Mouse (Mus musculus): Measurements from ENCODE around the gene Pdzd9.

DNA sequence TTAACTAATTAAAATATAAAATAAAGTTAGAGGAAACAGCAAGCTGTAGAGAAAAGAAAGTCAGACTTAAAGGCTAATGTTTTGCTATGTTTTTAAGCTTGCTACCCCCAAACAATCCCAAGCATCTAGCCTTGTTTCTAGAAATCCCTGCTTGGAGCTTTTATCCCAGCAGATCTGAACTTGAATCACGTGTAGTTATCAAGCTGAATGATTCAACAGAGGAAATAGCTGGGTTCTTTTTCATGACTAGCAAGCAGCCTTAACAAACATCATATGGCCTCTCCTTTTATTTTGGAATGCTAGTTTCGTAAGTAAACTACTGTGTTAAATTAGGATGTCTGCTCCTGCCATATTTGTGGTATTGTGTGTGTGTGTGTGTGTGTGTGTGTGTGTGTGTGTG, 47.1 kb upstream of the Pdzd9 start:
- TF ChIP-seq POLR2A (IDR thresholded peaks at IDR 0.05; ENCODE audit: extremely low read depth, insufficient read depth, low read length) (no peak), CTCF (IDR thresholded peaks at IDR 0.05; ENCODE audit: extremely low read depth, insufficient read depth, low read length) (no peak)

All from cortical plate, adult 2 months (tissue).